Mouse (Mus musculus) testis, adult 2 months (tissue): ENCODE measurements around the gene Slc16a2.

Experiments
- CTCF ChIP-seq: fragments of 200-500 bp; IDR thresholded peaks from 2 replicates; pipeline ENCODE4 v1.5.1; 2012; ENCODE audit warnings: low read depth, mild to moderate bottlenecking, inconsistent platforms, low read length, moderate library complexity; ENCODE audit not compliant: control insufficient read depth, insufficient read depth, insufficient replicate concordance
- POLR2A ChIP-seq: fragments of 200-500 bp; IDR thresholded peaks from 2 replicates; pipeline ENCODE4 v1.6.1; 2012; ENCODE audit warnings: low read depth, mild to moderate bottlenecking, inconsistent platforms, low read length, moderate library complexity; ENCODE audit not compliant: control insufficient read depth

DNA sequence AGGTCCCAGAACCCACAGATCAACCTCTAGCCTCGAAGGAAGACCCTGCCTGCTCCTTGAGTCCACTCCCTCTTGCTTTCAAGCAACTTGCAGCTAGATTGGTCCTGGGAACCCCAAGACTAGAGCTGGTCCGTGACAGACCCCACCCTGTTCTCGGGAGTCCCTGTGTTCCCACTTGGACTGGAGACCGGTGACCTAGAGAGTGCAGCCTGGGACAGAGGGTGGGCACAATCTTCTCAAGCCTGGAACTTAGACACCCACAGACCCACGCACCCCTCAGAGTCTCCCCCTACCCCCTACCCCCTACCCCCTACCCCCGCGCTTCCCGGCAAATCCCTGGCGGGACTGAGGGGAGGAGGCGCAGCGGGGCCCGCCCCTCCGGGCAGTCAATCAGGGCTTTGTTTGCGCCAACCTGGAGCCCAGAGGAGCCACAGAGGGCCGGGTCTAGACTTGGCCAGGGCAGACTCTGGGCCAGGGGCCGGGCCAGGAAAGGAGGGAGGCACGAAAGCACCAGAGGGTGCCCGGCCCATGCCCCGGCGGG, 558 bp upstream of the Slc16a2 start:
- TF ChIP-seq POLR2A (no peak), CTCF (no peak)
